Mouse (Mus musculus) liver, embryonic 16.5 days (tissue): Measurements from ENCODE around the gene Eno2. TPM values are rescaled to one million over a fixed set of nuclear protein-coding genes. Genes with fewer than 3 reads are reported as not detected.
A peak's percentile ranks its signal among the peaks of the same experiment; 100 is the strongest.
"Not testable (repeated sequence)": the region's sequence is repeated elsewhere in the genome, so short reads cannot be mapped to it uniquely, and the experiment has no call there.

Experiments
- ATAC-seq: fragments of 200-750 bp; cut with Nextera tagmentation; 2 replicates; pipeline ENCODE4 v1.8.0; 2017; ENCODE audit warnings: low read depth, mild to moderate bottlenecking, moderate number of reproducible peaks, moderate library complexity
- H3K27ac ChIP-seq: fragments of 300-500 bp; sonication (generic); 2 replicates; pipeline ENCODE4 v1.5.1; 2014; ENCODE audit warnings: mild to moderate bottlenecking, low read length
- H3K27me3 ChIP-seq: fragments of 300-500 bp; sonication (generic); 2 replicates; pipeline ENCODE4 v1.6.1; 2014; ENCODE audit warnings: low read depth, low read length, mixed read lengths; ENCODE audit not compliant: control insufficient read depth, insufficient read depth
- H3K36me3 ChIP-seq: fragments of 300-500 bp; sonication (generic); 2 replicates; pipeline ENCODE4 v1.6.1; 2014; ENCODE audit warnings: mild to moderate bottlenecking; ENCODE audit not compliant: control insufficient read depth, insufficient read depth
- H3K4me1 ChIP-seq: fragments of 300-500 bp; sonication (generic); 2 replicates; pipeline ENCODE4 v1.6.1; 2014; ENCODE audit warnings: low read depth, low read length, mixed read lengths; ENCODE audit not compliant: control insufficient read depth
- H3K4me2 ChIP-seq: fragments of 300-500 bp; sonication (generic); 2 replicates; pipeline ENCODE4 v1.6.1; 2014; ENCODE audit warnings: low read depth, low read length, mixed read lengths
- H3K4me3 ChIP-seq: fragments of 300-500 bp; sonication (generic); 2 replicates; pipeline ENCODE4 v1.5.1; 2014; ENCODE audit warnings: low read depth, mild to moderate bottlenecking, low read length
- H3K9ac ChIP-seq: fragments of 300-500 bp; sonication (generic); 2 replicates; pipeline ENCODE4 v1.6.1; 2014; ENCODE audit warnings: low read depth, low read length
- H3K9me3 ChIP-seq: fragments of 300-500 bp; sonication (generic); replicated peaks from 2 replicates; pipeline ENCODE4 v1.6.1; 2016; ENCODE audit warnings: low read length; ENCODE audit not compliant: control insufficient read depth
- WGBS: fragments of 180-500 bp; shearing (Covaris S2); extraction: QIAGEN DNeasy Blood & Tissue Kit; methylation state at CpG from one replicate; pipeline ENCODE4 v1.1.7; 2014; ENCODE audit not compliant: insufficient replicate concordance; 5-methylcytosine and 5-hydroxymethylcytosine counted together
- polyA plus RNA-seq: library from polyadenylated mRNA; unstranded; fragments of >200 nt; fragmentation: Nextera tagmentation; extraction: Ambion mirVana; gene quantifications from 2 replicates; pipeline ENCODE4 v1.2.1, GENCODE M21; 2015

The Eno2 gene
- polyA plus RNA-seq, 1 experiment from 2014 or later: 0.40 TPM

- Histone ChIP-seq H3K4me2 (peak overlapping the region; percentile 99), H3K9me3 (no peaks in the 10 kb centered on the region), H3K36me3 (peaks cover 12% of the 10 kb centered on the region), H3K9ac (peak overlapping the region; percentile 87), H3K27ac (peak overlapping the region; percentile 93), H3K4me1 (peaks cover 56% of the 10 kb centered on the region), H3K4me3 (peak overlapping the region; percentile 88), H3K27me3 (no peaks in the 10 kb centered on the region)
- no peak for ATAC-seq
- WGBS: 55% methylated on average over 6 of the region's 6 CpGs
These were observed 38.5 kb upstream of the Eno2 start for GRCm38 (mm10) chr6:124807986-124808357.

DNA sequence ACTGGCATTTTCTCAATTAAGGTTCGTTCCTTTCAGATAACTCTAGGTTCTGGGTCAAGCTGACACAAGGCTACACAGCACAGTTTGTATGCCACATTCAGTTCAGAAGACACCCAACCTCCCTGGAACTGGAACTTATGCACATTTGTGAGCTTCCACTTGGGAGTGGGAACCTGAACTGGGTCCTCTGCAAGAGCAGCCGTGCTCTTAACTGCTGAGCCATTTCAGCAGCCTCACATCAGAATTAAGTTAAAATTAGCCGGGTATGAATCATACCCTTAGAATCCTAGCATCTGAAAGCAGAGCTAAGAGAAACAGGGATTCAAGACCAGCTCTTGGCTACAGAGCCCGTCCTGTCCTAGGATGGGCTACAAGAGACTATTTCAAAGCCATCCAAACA is 37.9 kb upstream of the Eno2 start:
- Histone ChIP-seq H3K9me3 (no peaks in the 10 kb centered on the region), H3K27me3 (no peaks in the 10 kb centered on the region), H3K4me2 (no peak overlapping the region), H3K9ac (no peak overlapping the region), H3K4me1 (peaks cover 53% of the 10 kb centered on the region), H3K4me3 (no peak overlapping the region), H3K36me3 (peaks cover 12% of the 10 kb centered on the region), H3K27ac (no peak overlapping the region)
- 71% methylated on average over 4 of the region's 4 CpGs for WGBS
- ATAC-seq: no peak

DNA sequence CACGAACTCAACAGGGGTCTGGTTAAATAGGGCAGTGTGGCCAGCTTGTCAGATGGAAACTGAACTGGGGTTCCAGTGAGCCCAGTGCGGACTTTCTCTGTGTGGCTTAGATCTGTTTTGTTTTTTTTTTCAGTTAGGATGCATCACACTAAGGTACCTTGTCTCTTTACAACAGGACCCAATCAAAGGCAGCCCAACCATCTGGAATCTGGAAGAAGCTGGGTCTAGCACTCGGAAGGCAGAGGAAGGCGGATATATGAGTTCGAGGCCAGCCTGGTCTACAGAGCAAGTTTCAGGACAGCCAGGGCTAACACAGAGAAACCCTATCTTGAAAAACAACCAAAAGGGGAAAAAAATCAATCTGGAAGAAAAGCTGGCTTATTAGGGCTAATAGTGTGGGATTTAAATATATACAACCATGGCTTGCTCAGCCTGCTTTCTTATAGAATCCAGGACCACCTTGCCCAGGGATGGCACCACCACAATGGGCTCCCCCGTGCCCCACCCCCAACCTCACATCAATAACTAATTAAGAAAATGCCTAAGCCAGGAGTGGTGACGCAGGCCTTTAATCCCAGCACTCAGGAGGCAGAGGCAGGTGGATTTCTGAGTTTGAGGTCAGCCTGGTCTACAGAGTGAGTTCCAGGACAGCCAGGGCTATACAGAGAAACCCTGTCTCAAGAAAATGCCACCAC is 37.1 kb upstream of the Eno2 start:
- no peak for ATAC-seq
- Histone ChIP-seq H3K27me3 (no peaks in the 10 kb centered on the region), H3K4me3 (peak overlapping the region; percentile 63), H3K4me1 (peaks cover 46% of the 10 kb centered on the region), H3K4me2 (peak overlapping the region; percentile 89), H3K9me3 (no peaks in the 10 kb centered on the region), H3K36me3 (peaks cover 5% of the 10 kb centered on the region), H3K27ac (peak overlapping the region; percentile 88), H3K9ac (no peak overlapping the region; the same call in 1 of the 2 replicates)
- 76% methylated on average over 7 of the region's 7 CpGs for WGBS

- Histone ChIP-seq H3K4me2 (peak overlapping the region; percentile 89), H3K9me3 (no peaks in the 10 kb centered on the region), H3K4me1 (peaks cover 45% of the 10 kb centered on the region), H3K4me3 (peak overlapping the region; percentile 63), H3K27ac (peak overlapping the region; percentile 88), H3K9ac (peak overlapping the region; percentile 56), H3K27me3 (no peaks in the 10 kb centered on the region), H3K36me3 (no peaks in the 10 kb centered on the region)
- 2% methylated on average over 34 of the region's 34 CpGs for WGBS
- ATAC-seq: peak; percentile 77
These were observed 36.2 kb upstream of the Eno2 start for GRCm38 (mm10) chr6:124805341-124806321.

DNA sequence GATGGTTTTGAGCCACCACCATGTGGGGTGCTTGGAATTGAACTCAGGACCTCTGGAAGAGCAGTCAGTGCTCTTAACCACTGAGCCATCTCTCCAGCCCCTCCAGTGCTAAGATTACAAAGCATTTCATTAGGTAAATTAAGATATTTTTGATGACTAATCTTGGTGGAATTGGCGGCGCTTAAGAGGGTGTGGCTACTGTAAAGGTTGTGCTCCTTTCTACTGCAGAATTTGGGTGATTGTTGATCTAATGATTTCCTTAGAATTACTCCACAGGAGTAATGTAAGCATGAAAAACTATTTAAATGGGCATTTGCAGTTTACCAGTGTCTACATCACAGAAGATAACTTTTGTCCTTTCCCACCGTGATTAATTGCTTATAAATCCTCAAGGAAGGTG is 34.9 kb upstream of the Eno2 start:
- no peak overlapping the region for H3K27ac ChIP-seq
- no peaks in the 10 kb centered on the region for H3K36me3 ChIP-seq
- no peak overlapping the region for H3K4me3 ChIP-seq
- WGBS: 41% methylated on average over 3 of the region's 3 CpGs
- H3K4me2 ChIP-seq: no peak overlapping the region
- no peak for ATAC-seq
- no peak overlapping the region for H3K9ac ChIP-seq
- no peaks in the 10 kb centered on the region for H3K9me3 ChIP-seq
- peaks cover 36% of the 10 kb centered on the region for H3K4me1 ChIP-seq
- no peaks in the 10 kb centered on the region for H3K27me3 ChIP-seq

DNA sequence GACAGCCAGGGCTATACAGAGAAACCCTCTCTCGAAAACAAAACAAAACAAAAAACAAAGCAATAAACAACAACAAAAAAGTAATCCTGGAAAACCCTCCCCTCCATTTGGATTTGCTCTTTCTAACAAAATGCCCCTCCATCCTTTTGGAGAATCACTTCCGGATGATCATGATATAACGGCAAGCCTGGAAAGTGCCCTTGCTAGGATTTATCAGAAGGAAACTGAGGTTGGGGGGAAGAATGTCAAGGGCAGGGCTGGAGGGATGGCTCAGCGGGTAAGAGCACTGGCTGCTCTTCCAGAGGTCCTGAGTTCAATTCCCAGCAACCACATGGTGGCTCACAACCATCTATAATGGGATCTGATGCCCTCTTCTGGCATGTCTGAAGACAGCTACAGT is 34.2 kb upstream of the Eno2 start:
- not testable (repeated sequence) for H3K4me2 ChIP-seq, H3K9me3 ChIP-seq, ATAC-seq, H3K27me3 ChIP-seq, H3K4me3 ChIP-seq, H3K36me3 ChIP-seq, H3K27ac ChIP-seq, H3K9ac ChIP-seq
- 88% methylated on average over 4 of the region's 4 CpGs for WGBS
- H3K4me1 ChIP-seq: peaks cover 36% of the 10 kb centered on the region

DNA sequence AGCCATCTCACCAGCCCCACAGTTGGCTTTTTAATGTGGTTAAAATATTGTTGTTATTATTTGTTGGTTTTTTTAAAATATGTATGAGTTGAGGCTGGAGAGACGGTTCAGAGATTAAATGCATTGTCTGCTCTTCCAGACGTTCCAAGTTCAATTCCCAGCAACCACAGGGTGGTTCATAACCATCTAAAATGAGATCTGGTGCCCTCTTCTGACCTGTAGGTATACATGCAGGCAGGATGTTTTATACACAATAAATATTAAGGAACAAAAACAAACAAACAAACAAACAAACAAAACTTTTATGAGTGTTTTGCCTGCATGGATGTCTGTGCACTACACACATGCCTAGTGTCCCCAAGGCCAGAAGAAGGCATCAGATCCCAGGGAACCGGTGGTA is 33.6 kb upstream of the Eno2 start:
- H3K4me2 ChIP-seq: no peak overlapping the region

GRCm38 (mm10) chr6:124802400-124802799 is 32.9 kb upstream of the Eno2 start:
- 14% methylated on average over 5 of the region's 9 CpGs for WGBS
- H3K9me3 ChIP-seq, ATAC-seq, H3K27me3 ChIP-seq, H3K36me3 ChIP-seq: not testable (repeated sequence)
- Histone ChIP-seq H3K4me3 (peak overlapping the region; percentile 43), H3K4me2 (peak overlapping the region; percentile 59), H3K4me1 (peaks cover 26% of the 10 kb centered on the region), H3K9ac (0 out of 2 replicates have a peak overlapping the region, but pooled peaks have one; percentile 20), H3K27ac (peak overlapping the region; percentile 73)

More for the DNA sequence above, 33.6 kb upstream of the Eno2 start:
- H3K4me3 ChIP-seq: no peak overlapping the region
- H3K27ac ChIP-seq: no peak overlapping the region
- no peaks in the 10 kb centered on the region for H3K9me3 ChIP-seq
- WGBS: 63% methylated on average over 3 of the region's 3 CpGs
- H3K9ac ChIP-seq: no peak overlapping the region
- no peaks in the 10 kb centered on the region for H3K36me3 ChIP-seq
- H3K4me1 ChIP-seq: peaks cover 31% of the 10 kb centered on the region
- no peak for ATAC-seq
- no peaks in the 10 kb centered on the region for H3K27me3 ChIP-seq

DNA sequence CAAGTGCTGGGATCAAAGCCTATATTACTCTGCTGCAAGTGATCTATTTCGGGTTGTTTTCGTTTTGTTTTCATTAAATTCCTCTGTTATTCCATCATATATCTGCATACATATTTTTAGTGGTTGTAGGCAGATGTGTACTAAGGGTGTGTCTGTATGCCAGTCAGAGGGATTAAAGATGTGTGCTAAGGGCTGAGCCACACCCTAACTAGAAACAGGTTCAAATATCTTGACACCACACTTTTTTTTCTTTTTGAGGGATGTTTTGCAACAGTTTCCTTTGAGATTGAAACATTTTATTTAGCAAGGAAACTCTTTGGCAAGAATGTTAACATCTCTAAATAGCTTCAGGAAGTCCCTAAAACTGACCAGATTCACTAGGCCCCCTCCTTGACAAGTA is 26.7 kb upstream of the Eno2 start:
- 75% methylated on average over 2 of the region's 2 CpGs for WGBS
- ATAC-seq: no peak
- Histone ChIP-seq H3K27me3 (no peaks in the 10 kb centered on the region), H3K4me3 (no peak overlapping the region), H3K4me1 (peaks cover 2% of the 10 kb centered on the region), H3K36me3 (no peaks in the 10 kb centered on the region), H3K9ac (no peak overlapping the region), H3K27ac (no peak overlapping the region), H3K9me3 (no peaks in the 10 kb centered on the region), H3K4me2 (no peak overlapping the region)
